ENCODE assay signal across 8 mouse cellular contexts in the genomic region with DNA sequence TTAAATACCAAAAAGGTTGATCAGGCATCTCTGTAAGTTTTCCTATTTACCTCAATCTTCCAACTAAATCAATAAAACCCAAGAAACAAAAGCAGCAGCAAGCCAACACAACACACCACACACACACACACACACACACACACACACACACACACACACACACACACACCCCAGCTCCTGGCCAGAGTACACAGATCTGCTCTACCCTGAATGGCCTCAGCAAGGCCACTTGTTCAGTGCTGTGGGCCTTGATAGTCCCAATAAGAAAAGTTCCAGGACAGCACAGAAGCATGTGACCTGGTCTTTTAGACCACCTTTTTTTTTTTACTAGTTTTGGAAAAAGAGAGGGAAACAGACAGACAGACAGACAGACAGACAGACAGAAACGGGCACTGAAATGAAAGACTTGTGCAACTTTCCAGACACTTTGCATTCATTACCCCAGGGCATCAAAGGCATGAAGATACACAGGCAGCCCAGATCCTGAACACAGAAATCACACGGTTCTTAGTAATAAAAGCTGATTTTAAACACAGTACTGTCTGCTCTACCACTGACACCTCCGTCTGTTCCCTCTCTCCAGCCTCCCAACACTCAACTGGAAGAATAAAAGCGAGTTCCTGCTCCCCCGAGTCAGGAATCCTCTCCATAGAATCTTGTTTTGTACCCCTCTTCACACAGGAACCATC. TPM values are rescaled to one million over a fixed set of nuclear protein-coding genes. Genes with fewer than 3 reads are reported as not detected.
DNase-seq lines count a peak whose midpoint lies in the region; ATAC-seq and TF ChIP-seq lines count a peak whose summit lies in the region.

No protein-coding gene starts in this region.

- peak overlapping the region; percentile 69 for H3K4me3 ChIP-seq in lung, embryonic 14.5 days (ENCODE audit: low read depth, low read length)
- H3K4me3 ChIP-seq in hindbrain, postnatal 0 days (ENCODE audit: low read length) = peak overlapping the region; percentile 91
- H3K4me3 ChIP-seq in neural tube, embryonic 14.5 days (ENCODE audit: low read depth, low read length) = no peak overlapping the region
- H3K4me3 ChIP-seq in gastrocnemius, adult 2 months = no peak overlapping the region

- no peak for TF ChIP-seq CTCF in lung, embryonic 14.5 days (IDR thresholded peaks at IDR 0.05; ENCODE audit: low read depth)
- TF ChIP-seq CTCF in hindbrain, postnatal 0 days (IDR thresholded peaks at IDR 0.05; ENCODE audit: low read depth) = no peak
- no peak for TF ChIP-seq CTCF in gastrocnemius, adult 2 months (IDR thresholded peaks at IDR 0.05)

- no peak for ATAC-seq in lung, embryonic 14.5 days (ENCODE audit: insufficient read depth)
- ATAC-seq in hindbrain, postnatal 0 days = no peak
- no peak for ATAC-seq in neural tube, embryonic 14.5 days (ENCODE audit: low read depth)

- no peaks in the 10 kb centered on the region for H3K27me3 ChIP-seq in lung, embryonic 14.5 days (ENCODE audit: insufficient read depth, low read length)
- no peaks in the 10 kb centered on the region for H3K27me3 ChIP-seq in hindbrain, postnatal 0 days (ENCODE audit: insufficient read depth, low read length)
- no peaks in the 10 kb centered on the region for H3K27me3 ChIP-seq in neural tube, embryonic 14.5 days (ENCODE audit: control insufficient read depth, insufficient read depth, low read length)

- H3K4me1 ChIP-seq in lung, embryonic 14.5 days (ENCODE audit: insufficient read depth) = peaks cover 20% of the 10 kb centered on the region
- peaks cover 10% of the 10 kb centered on the region for H3K4me1 ChIP-seq in hindbrain, postnatal 0 days (ENCODE audit: insufficient read depth, low read length)
- peaks cover 13% of the 10 kb centered on the region; the same call in 1 of the 2 replicates for H3K4me1 ChIP-seq in neural tube, embryonic 14.5 days (ENCODE audit: control insufficient read depth, insufficient read depth, low read length)

- peak; percentile 14 for DNase-seq in embryo, embryonic 11 days
- DNase-seq in embryo, embryonic 10.5 days (ENCODE audit: low spot score) = no peak
- DNase-seq in lung, embryonic 14.5 days = no peak
- no peak for DNase-seq in lung, postnatal 36 days
- DNase-seq in hindbrain, postnatal 0 days (ENCODE audit: low spot score) = no peak
- DNase-seq in right cerebral cortex, adult 2 months (ENCODE audit: low spot score in 2 of 2) = no peak
- DNase-seq in gastrocnemius, adult 2 months = no peak

- intact Hi-C loops in gastrocnemius, adult 2 months (cut with DNase I) = no loop called here

- H3K4me2 ChIP-seq in lung, embryonic 14.5 days = peak overlapping the region; percentile 68
- H3K4me2 ChIP-seq in hindbrain, postnatal 0 days (ENCODE audit: low read depth, low read length) = peak overlapping the region; percentile 73
- H3K4me2 ChIP-seq in neural tube, embryonic 14.5 days (ENCODE audit: low read depth, low read length) = peak overlapping the region; percentile 71

- peaks cover 28% of the 10 kb centered on the region for H3K36me3 ChIP-seq in lung, embryonic 14.5 days (ENCODE audit: insufficient read depth)
- peaks cover 6% of the 10 kb centered on the region; the same call in 1 of the 2 replicates for H3K36me3 ChIP-seq in hindbrain, postnatal 0 days (ENCODE audit: insufficient read depth, low read length)
- no peaks in the 10 kb centered on the region for H3K36me3 ChIP-seq in neural tube, embryonic 14.5 days (ENCODE audit: control insufficient read depth, insufficient read depth, low read length)

- WGBS in lung, embryonic 14.5 days = 24% methylated on average over 5 of the region's 5 CpGs
- 27% methylated on average over 5 of the region's 5 CpGs for WGBS in hindbrain, postnatal 0 days
- 21% methylated on average over 5 of the region's 5 CpGs for WGBS in neural tube, embryonic 14.5 days

- no peaks in the 10 kb centered on the region for H3K9me3 ChIP-seq in lung, embryonic 14.5 days (ENCODE audit: low read depth, low read length)
- H3K9me3 ChIP-seq in hindbrain, postnatal 0 days (ENCODE audit: low read length) = no peaks in the 10 kb centered on the region
- no peaks in the 10 kb centered on the region for H3K9me3 ChIP-seq in neural tube, embryonic 14.5 days (ENCODE audit: control insufficient read depth, low read length)

- H3K9ac ChIP-seq in lung, embryonic 14.5 days = peak overlapping the region; percentile 43
- no peak overlapping the region for H3K9ac ChIP-seq in hindbrain, postnatal 0 days (replicated peaks; ENCODE audit: low read length)
- H3K9ac ChIP-seq in neural tube, embryonic 14.5 days (replicated peaks; ENCODE audit: low read depth, low read length) = no peak overlapping the region

- H3K27ac ChIP-seq in lung, embryonic 14.5 days (ENCODE audit: low read depth) = peak overlapping the region; percentile 18; the same call in 1 of the 2 replicates
- no peak overlapping the region for H3K27ac ChIP-seq in hindbrain, postnatal 0 days
- no peak overlapping the region for H3K27ac ChIP-seq in neural tube, embryonic 14.5 days (ENCODE audit: low read depth, low read length)
- no peak overlapping the region for H3K27ac ChIP-seq in gastrocnemius, adult 2 months

RNA-seq across cellular contexts. Expression of a gene that starts 6.9 kb away (rescaled TPM):
- 48.8 TPM in 2 replicates for polyA plus RNA-seq in lung, embryonic 14.5 days (2014; fragmentation: Nextera tagmentation; extraction: Ambion mirVana)
- total RNA-seq in hindbrain, postnatal 0 days (2014; rRNA removed) = 44.4 and 51.6 TPM in 2 replicates
- 33.5 and 37.6 TPM in 2 replicates for polyA plus RNA-seq in hindbrain, postnatal 0 days (2015; fragmentation: Nextera tagmentation; extraction: Ambion mirVana)
- polyA plus RNA-seq in neural tube, embryonic 14.5 days (2014; fragmentation: Nextera tagmentation; extraction: Ambion mirVana) = 41.2 and 47.8 TPM in 2 replicates
- total RNA-seq in gastrocnemius, adult 2 months (2021) = 10 to 100 TPM; 16.9 to 29.3 TPM

Comparison
In these comparisons a context has a peak if more than half of its experiments do, and no peak if none do; other contexts are left out.
1. H3K4me3 ChIP-seq: peak in lung, embryonic 14.5 days (single experiment) and hindbrain, postnatal 0 days (single experiment); none in neural tube, embryonic 14.5 days (single experiment) and gastrocnemius, adult 2 months (single experiment).
2. Peak in every context shown above with its lines, with median percentiles within 50 percentile points of each other: H3K4me2 ChIP-seq.